Mouse (Mus musculus) hindbrain, embryonic 10.5 days (tissue): ENCODE measurements around the gene Olfr1130. TPM values are rescaled to one million over a fixed set of nuclear protein-coding genes. Genes with fewer than 3 reads are reported as not detected.
"Not testable (repeated sequence)": the region's sequence is repeated elsewhere in the genome, so short reads cannot be mapped to it uniquely, and the experiment has no call there.

ENCODE experiments used
- DNase-seq: peaks from one replicate; pipeline ENCODE4 v3.0.0-alpha.2; 2017; ENCODE audit warnings: low spot score
- H3K27ac ChIP-seq: fragments of 300-500 bp; sonication (generic); 2 replicates; pipeline ENCODE4 v1.5.1; 2016; ENCODE audit warnings: mild to moderate bottlenecking, moderate library complexity
- H3K27me3 ChIP-seq: fragments of 300-500 bp; sonication (generic); 2 replicates; pipeline ENCODE4 v1.6.1; 2016; ENCODE audit warnings: mild to moderate bottlenecking; ENCODE audit not compliant: poor library complexity, insufficient read depth, severe bottlenecking
- H3K36me3 ChIP-seq: fragments of 300-500 bp; sonication (generic); 2 replicates; pipeline ENCODE4 v1.6.1; 2016; ENCODE audit warnings: mild to moderate bottlenecking, moderate library complexity
- H3K4me1 ChIP-seq: fragments of 300-500 bp; sonication (generic); replicated peaks from 2 replicates; pipeline ENCODE4 v1.6.1; 2016; ENCODE audit warnings: mild to moderate bottlenecking
- H3K4me3 ChIP-seq: fragments of 300-500 bp; sonication (generic); 2 replicates; pipeline ENCODE4 v1.5.1; 2016; ENCODE audit warnings: mild to moderate bottlenecking, moderate library complexity
- H3K9me3 ChIP-seq: fragments of 300-500 bp; sonication (generic); 2 replicates; pipeline ENCODE4 v1.6.1; 2016; ENCODE audit warnings: mild to moderate bottlenecking, moderate library complexity
- WGBS: fragments of 180-500 bp; shearing (Covaris S2); methylation state at CpG from one replicate; pipeline ENCODE4 v1.1.7; 2016; 5-methylcytosine and 5-hydroxymethylcytosine counted together
- polyA plus RNA-seq: library from polyadenylated mRNA; unstranded; fragments of >200 nt; fragmentation: Nextera tagmentation; extraction: Ambion mirVana; gene quantifications from 2 replicates; pipeline ENCODE4 v1.2.1, GENCODE M21; 2016

Olfr1130 gene
- polyA plus RNA-seq, result not detected in 2 replicates

DNA sequence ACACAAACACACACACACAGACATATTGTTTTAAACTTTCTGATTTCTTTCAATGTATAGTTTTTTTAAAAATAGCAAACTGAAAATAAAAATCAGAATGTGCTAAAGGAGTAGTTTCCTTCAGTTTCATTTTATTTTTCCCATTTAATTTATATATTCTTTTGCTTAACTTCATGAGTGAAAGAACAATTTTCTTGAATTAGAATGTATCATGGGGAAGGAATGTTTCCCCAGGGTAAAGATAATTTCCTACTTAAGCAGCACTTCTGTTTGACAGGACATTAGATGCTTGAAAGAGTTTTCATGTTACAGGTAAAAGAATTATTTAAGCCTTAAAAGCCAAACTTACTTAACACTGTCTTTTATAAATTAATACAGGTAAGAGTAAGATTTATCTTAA, at the start of gene Olfr1130:
Gene Olfr1130, plus strand, starts transcription at position 301 of the 400 bp plus-strand sequence.
- not testable (repeated sequence) for H3K4me3 ChIP-seq, H3K36me3 ChIP-seq, H3K9me3 ChIP-seq, H3K4me1 ChIP-seq, H3K27ac ChIP-seq, DNase-seq, H3K27me3 ChIP-seq

DNA sequence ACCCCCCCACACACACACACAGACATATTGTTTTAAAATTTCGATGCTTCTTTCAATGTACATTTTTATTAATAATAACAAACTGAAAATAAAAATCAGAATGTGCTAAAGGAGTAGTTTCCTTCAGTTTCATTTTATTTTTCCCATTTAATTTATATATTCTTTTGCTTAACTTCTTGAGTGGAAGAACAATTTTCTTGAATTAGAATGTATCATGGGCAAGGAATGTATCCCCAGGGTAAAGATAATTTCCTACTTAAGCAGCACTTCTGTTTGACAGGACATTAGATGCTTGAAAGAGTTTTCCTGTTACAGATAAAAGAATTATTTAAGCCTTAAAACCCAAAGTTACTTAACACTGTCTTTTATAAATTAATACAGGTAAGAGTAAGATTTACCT, 32.4 kb upstream of the Olfr1130 start, which contains the start of gene Olfr1129:
Gene Olfr1129, plus strand, starts transcription at position 301 of the 400 bp plus-strand sequence.
- not testable (repeated sequence) for H3K27ac ChIP-seq, H3K27me3 ChIP-seq, H3K9me3 ChIP-seq, H3K36me3 ChIP-seq, H3K4me3 ChIP-seq, H3K4me1 ChIP-seq, DNase-seq
- 80% methylated on average over 1 of the region's 1 CpGs for WGBS

DNA sequence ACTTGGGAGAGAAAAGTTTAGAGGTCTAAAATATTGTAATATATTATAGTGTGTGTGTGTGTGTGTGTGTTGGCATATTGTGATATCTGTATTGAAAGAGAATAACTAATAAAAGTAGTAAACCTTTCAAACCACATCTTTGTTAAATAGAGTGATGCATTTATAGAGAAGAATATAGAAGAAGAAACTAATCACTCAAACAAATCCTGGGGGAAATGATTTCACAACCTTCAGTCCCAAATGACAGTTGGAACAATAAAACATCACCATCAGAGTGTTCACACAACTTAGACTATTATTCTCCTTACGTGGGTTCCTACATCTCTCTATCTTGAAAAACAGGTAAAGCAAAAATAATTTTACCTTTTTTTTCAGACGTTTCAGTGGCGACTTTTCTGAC, 20.8 kb downstream of the Olfr1130 start, which contains the start of gene Olfr1131:
Gene Olfr1131, plus strand, starts transcription at position 301 of the 400 bp plus-strand sequence.
- Histone ChIP-seq H3K36me3 (no peaks in the 10 kb centered on the region), H3K4me1 (no peaks in the 10 kb centered on the region), H3K9me3 (0 out of 2 replicates have a peak, but pooled peaks cover 2% of the 10 kb centered on the region), H3K27ac (no peak within 1 kb of the TSS), H3K27me3 (no peaks in the 10 kb centered on the region), H3K4me3 (no peak within 1 kb of the TSS)
- no peak for DNase-seq
- whole genome bisulfite sequencing, result 73% methylated on average over 3 of the region's 3 CpGs

DNA sequence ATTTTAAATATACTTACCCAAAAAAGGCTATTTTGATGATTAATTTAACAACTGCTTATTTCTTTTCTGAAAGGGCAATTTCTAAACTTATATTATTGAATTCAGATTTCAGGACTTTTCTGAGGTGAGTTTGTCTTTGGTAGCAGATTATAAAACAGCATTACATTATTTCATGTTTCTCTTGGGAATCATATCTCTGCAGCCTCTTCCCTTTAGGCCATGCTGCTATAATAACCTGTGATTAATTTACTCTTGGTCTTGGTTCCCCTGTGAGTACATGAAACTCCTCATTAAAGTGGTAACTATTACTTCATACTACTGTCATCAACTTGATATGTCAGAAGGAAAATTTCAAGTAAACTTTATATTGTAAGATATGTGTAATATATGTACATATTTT, 31.4 kb downstream of the Olfr1130 start, which contains the start of gene Olfr1132:
Gene Olfr1132, minus strand, starts transcription at position 101 of the 400 bp plus-strand sequence.
- H3K9me3 ChIP-seq, result no peaks in the 10 kb centered on the region
- H3K4me1 ChIP-seq, result no peaks in the 10 kb centered on the region
- H3K4me3 ChIP-seq, result no peak within 1 kb of the TSS
- DNase-seq, result no peak
- H3K27ac ChIP-seq, result no peak within 1 kb of the TSS
- no peaks in the 10 kb centered on the region for H3K27me3 ChIP-seq
- no peaks in the 10 kb centered on the region for H3K36me3 ChIP-seq

DNA sequence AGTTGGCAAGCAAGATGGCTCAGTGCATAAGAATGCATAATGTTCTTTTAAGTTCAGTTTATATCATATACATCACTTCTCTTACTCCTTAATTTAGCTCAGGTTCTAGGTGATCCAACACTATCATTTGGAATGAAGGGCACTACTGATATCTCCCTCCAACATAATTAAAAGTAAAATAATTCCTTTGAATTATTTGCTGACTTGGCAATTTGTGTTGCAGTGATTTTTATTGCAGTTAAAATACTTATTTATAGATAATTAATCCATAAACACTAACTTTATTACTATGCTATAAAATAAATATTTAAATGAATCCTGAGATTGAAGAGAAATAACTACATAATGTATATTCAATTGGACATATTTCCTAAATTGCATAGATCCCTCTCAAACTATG, 36.4 kb downstream of the Olfr1130 start:
- H3K4me3 ChIP-seq, result no peak overlapping the region
- no peaks in the 10 kb centered on the region for H3K4me1 ChIP-seq
- no peaks in the 10 kb centered on the region for H3K9me3 ChIP-seq
- no peaks in the 10 kb centered on the region for H3K27me3 ChIP-seq
- H3K36me3 ChIP-seq, result no peaks in the 10 kb centered on the region
- H3K27ac ChIP-seq, result no peak overlapping the region
- no peak for DNase-seq

DNA sequence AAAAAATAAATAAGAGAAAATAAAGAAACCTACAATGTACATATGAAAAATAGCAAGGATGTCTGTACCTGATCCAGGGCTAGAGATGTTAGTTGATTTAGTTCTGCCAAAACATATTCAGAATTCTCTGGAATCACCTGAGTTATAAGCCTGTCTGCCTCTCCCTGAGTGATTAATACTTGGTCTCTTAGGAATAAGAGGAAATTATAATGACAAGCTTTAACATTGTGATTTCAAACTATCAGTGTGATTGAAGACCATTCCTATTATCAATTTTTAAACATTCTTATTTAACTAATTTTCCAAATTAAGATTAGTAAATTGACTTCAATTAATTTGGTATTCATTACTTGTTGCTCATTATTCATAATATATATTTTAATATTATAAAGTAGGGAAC, 41.3 kb downstream of the Olfr1130 start, which contains the start of gene Olfr1133:
Gene Olfr1133, minus strand, starts transcription at position 101 of the 400 bp plus-strand sequence.
- Histone ChIP-seq H3K9me3 (no peaks in the 10 kb centered on the region), H3K36me3 (no peaks in the 10 kb centered on the region), H3K27me3 (no peaks in the 10 kb centered on the region), H3K4me3 (no peak within 1 kb of the TSS), H3K27ac (no peak within 1 kb of the TSS), H3K4me1 (no peaks in the 10 kb centered on the region)
- no peak for DNase-seq

DNA sequence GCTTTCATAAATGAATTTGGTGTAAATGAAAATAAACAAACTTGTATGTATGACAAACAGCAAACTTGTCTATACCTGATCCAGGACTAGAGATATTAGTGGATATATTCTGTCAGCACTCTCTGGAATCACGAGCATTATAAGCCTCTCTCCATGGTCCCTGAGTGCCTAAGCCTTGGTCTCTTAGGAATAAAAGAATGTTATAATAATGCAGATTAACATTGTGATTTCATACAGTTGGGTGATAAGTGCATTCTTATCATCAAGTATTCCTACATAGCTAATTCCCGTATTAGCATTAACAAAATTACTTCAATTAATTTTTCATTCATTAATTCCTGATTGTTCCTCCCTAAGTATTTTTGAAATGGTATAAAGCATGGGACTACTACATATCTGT, 52.3 kb downstream of the Olfr1130 start, which contains the start of gene Olfr1134:
Gene Olfr1134, minus strand, starts transcription at position 101 of the 400 bp plus-strand sequence.
- WGBS, result 87% methylated on average over 2 of the region's 2 CpGs
- no peak for DNase-seq

More for the DNA sequence above, 52.3 kb downstream of the Olfr1130 start, which contains the start of gene Olfr1134:
- Histone ChIP-seq H3K27me3 (no peaks in the 10 kb centered on the region), H3K4me3 (no peak within 1 kb of the TSS), H3K9me3 (no peaks in the 10 kb centered on the region), H3K4me1 (no peaks in the 10 kb centered on the region), H3K36me3 (no peaks in the 10 kb centered on the region), H3K27ac (no peak within 1 kb of the TSS)

Other genes starting within 250 kb of the Olfr1130 start
- not detected in 2 replicates for gene Olfr1121, start 236.3 kb upstream of the Olfr1130 start, polyA plus RNA-seq
- gene Olfr1122, start 220.4 kb upstream of the Olfr1130 start, polyA plus RNA-seq, result not detected in 2 replicates
- gene Olfr1123, start 189.6 kb upstream of the Olfr1130 start, polyA plus RNA-seq, result not detected in 2 replicates
- gene Olfr1124, start 175.9 kb upstream of the Olfr1130 start, polyA plus RNA-seq, result 0.07 and 0.10 TPM in 2 replicates
- not detected in 2 replicates for gene Olfr1126, start 152.2 kb upstream of the Olfr1130 start, polyA plus RNA-seq
- not detected in 2 replicates for gene Pramel7, start 109.1 kb upstream of the Olfr1130 start, polyA plus RNA-seq
- gene Pramel6, start 99.6 kb upstream of the Olfr1130 start, polyA plus RNA-seq, result not detected in 2 replicates
- gene Olfr153, start 74.4 kb upstream of the Olfr1130 start, polyA plus RNA-seq, result not detected in 2 replicates
- not detected in 2 replicates for gene Olfr1128, start 60.7 kb upstream of the Olfr1130 start, polyA plus RNA-seq
- not detected in 2 replicates for gene Olfr1129, start 32.3 kb upstream of the Olfr1130 start, polyA plus RNA-seq
- gene Olfr1131, start 20.9 kb downstream of the Olfr1130 start, polyA plus RNA-seq, result not detected in 2 replicates
- gene Olfr1132, start 31.3 kb downstream of the Olfr1130 start, polyA plus RNA-seq, result not detected in 2 replicates
- not detected in 2 replicates for gene Olfr1133, start 41.2 kb downstream of the Olfr1130 start, polyA plus RNA-seq
- not detected in 2 replicates for gene Olfr1134, start 52.2 kb downstream of the Olfr1130 start, polyA plus RNA-seq
- not detected in 2 replicates for gene Olfr1135, start 67.5 kb downstream of the Olfr1130 start, polyA plus RNA-seq
- not detected in 2 replicates for gene Olfr1136, start 87.7 kb downstream of the Olfr1130 start, polyA plus RNA-seq
- not detected in 2 replicates for gene Olfr1137, start 107.0 kb downstream of the Olfr1130 start, polyA plus RNA-seq
- not detected in 2 replicates for gene Olfr1138, start 133.8 kb downstream of the Olfr1130 start, polyA plus RNA-seq
- not detected in 2 replicates for gene Olfr1140, start 137.5 kb downstream of the Olfr1130 start, polyA plus RNA-seq
- gene Olfr1141, start 147.8 kb downstream of the Olfr1130 start, polyA plus RNA-seq, result not detected in 2 replicates
- not detected in 2 replicates for gene Olfr152, start 173.3 kb downstream of the Olfr1130 start, polyA plus RNA-seq
- gene Olfr1143, start 194.4 kb downstream of the Olfr1130 start, polyA plus RNA-seq, result not detected in 2 replicates
- gene Olfr1145, start 203.6 kb downstream of the Olfr1130 start, polyA plus RNA-seq, result not detected in 2 replicates
- gene Olfr1148, start 224.3 kb downstream of the Olfr1130 start, polyA plus RNA-seq, result not detected in 2 replicates
- not detected in 2 replicates for gene Olfr1150-ps1, start 237.8 kb downstream of the Olfr1130 start, polyA plus RNA-seq
- gene Olfr1151, start 249.7 kb downstream of the Olfr1130 start, polyA plus RNA-seq, result not detected in 2 replicates